Mouse (Mus musculus): ENCODE data around the gene Pidd1. TPM values are rescaled to one million over a fixed set of nuclear protein-coding genes. Genes with fewer than 3 reads are reported as not detected.
A peak's percentile ranks its signal among the peaks of the same experiment; 100 is the strongest.
"Not testable (repeated sequence)": the region's sequence is repeated elsewhere in the genome, so short reads cannot be mapped to it uniquely, and the experiment has no call there.

The Pidd1 gene
- polyA plus RNA-seq, 1 experiment: 4.8 TPM

- DNase-seq (ENCODE audit: low spot score): no peak
Observed at GRCm38 (mm10) chr7:141416144-141416841, 27.5 kb downstream of the Pidd1 start.

DNA sequence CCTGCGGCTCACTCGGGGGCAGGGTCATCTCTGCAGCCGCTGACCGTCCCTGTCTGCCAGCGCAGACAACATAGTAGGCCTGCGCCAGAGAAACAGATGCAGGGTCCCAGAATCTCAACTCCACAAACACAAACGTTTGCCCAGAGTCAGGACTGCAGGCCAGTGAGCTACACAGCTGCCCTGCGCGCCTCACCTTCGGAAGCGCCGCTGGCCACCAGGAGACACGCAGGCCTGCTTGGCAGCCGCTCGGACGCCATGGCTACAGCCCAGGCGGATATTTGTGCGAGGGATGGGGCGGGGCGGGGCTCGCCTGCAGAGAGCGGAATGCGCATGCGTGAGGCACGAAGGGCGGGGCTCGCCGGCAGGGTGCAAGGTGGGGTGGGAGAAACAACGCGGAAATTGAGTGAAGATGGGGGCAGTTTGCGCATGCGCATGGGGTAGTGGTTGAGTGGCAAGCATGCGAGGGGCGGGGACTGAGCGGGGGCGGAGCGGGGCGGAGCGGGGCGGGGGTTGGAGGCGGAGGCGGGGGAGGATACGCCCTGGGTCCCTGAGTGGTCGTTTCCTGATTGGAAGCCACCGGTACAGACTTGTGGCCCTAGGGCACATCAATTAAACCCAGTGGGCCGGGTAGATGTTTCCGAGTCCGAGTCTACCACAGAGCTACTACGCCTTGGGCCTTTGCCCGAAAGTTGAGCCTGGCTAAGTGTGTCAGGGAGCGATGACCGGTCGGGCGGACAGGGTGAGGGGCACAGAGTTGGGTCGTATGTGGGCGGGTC is 29.8 kb downstream of the Pidd1 start, which contains the start of gene Gatd1:
Gatd1 (minus strand) TSS at position 328 of the 776 bp plus-strand sequence.
- DNase-seq (ENCODE audit: low spot score): peak; percentile 96

GRCm38 (mm10) chr7:141413331-141413730 is 30.5 kb downstream of the Pidd1 start:
- DNase-seq (ENCODE audit: low spot score): no peak

- no peak for DNase-seq (ENCODE audit: low spot score)
Observed at GRCm38 (mm10) chr7:141411667-141412066, 32.2 kb downstream of the Pidd1 start.

GRCm38 (mm10) chr7:141410631-141411030 is 33.2 kb downstream of the Pidd1 start:
- no peak for DNase-seq (ENCODE audit: low spot score)

- DNase-seq (ENCODE audit: low spot score): peak; percentile 65
Observed at GRCm38 (mm10) chr7:141408833-141409232, 35.0 kb downstream of the Pidd1 start.

GRCm38 (mm10) chr7:141407670-141408069 is 36.2 kb downstream of the Pidd1 start:
- not testable (repeated sequence) for DNase-seq (ENCODE audit: low spot score)

DNA sequence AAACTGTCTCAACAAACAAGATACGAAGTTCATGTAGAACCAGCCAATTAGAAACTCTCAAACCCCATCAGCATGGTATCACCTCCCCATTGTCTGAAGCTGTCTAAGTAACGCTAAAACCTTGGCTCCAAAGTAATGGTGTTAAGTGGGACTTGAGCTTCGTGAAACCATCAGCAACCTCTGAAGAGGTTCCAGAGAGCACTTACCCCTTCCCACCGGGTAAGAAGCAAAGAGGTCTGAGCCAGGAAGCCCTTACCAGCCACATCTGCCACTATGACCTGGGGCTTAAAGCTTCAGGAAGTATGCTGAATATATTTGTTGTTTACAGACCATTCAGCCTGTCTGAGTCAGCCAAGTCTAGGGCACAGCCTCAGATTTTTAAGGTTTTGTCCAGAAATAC is 38.4 kb downstream of the Pidd1 start:
- no peak for DNase-seq (ENCODE audit: low spot score)

DNA sequence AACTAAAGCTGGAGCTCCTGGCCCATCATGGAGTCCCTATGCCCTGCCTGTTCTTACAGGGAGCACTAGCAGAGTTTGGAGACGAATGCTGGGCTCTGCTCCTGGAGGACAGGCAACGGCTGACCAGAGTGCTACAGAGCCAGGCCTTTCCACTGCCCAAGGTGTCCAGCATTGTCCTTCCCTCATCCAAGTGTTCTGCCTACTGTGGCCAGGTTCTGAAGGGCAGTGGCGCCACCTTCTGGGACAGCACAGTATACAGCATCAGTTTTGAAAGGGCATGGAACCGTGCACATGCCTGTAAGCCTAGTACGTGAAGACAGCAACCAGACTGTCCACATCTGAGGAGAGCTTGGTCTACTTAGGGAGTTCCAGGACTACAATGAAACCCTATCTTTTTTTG is 40.5 kb downstream of the Pidd1 start:
- no peak for DNase-seq (ENCODE audit: low spot score)

GRCm38 (mm10) chr7:141395348-141395747 is 48.5 kb downstream of the Pidd1 start:
- DNase-seq (ENCODE audit: low spot score): no peak

GRCm38 (mm10) chr7:141394771-141395170 is 49.1 kb downstream of the Pidd1 start:
- no peak for DNase-seq (ENCODE audit: low spot score)

DNA sequence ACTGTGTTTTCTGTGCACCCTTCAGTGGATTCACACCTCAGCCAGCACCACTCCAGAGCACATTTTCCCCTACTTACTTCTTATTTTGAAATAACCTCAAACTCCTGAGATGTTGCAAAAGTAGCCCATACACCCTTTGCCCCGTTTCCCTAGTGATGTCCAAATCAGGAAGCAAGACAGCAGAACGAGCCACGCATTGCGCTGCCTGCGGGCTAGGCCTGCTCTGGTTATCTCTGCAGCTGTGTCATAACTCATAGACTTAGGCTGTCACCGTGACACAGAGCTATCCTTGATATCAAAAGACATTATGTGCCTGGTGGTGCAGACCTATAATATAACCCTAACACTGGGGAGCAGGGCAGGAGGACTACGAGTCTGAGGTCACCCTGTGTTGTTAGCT is 49.7 kb downstream of the Pidd1 start:
- DNase-seq (ENCODE audit: low spot score): no peak

GRCm38 (mm10) chr7:141392552-141393222 is 51.1 kb downstream of the Pidd1 start:
- no peak for DNase-seq (ENCODE audit: low spot score)

DNA sequence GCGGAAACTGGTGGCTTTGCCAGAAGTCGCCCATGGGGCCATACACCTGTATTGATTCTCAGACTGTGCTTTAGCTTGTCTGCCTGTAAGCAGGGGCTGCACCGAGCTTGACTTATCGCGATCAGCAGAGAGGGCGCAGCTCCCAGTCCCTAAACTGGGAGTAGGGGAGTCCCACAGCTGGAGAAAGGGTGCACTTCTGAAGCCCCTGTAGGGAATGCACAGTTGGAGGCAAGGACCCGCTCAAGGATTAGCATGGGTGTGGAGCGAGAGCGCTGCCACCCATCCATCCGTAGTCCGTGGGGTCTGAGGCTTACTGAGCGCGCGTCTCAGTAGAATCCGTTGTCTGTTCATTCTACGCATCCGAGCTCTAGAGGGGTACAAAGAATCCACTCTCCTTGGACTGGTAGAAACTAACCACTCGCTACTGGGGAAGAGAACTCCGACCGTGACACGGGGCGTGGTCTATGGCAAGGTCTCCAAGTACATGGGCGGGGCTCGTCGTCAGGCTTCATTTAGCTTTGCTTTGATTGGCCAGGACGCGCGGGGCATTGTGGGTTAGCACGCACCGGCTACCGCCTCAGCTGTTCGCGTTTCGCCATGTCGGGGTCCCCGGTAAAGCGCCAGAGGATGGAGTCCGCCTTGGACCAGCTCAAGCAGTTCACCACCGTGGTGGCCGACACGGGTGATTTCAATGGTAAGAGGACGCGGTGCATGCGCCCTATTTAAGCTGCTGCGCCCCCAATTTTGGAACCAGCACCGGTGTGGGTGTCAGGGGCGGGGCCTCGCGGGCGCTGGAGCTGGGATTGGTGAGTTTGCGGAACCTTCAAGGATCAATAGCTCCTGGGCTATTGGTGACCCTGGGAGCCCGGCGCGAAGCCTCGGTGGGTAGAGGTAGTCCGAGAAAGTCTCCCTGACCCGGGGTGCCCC is 51.9 kb downstream of the Pidd1 start, which contains the start of gene Taldo1:
Taldo1 (plus strand) TSS at position 575 of the 927 bp plus-strand sequence.
- peak; percentile 92 for DNase-seq (ENCODE audit: low spot score)

DNA sequence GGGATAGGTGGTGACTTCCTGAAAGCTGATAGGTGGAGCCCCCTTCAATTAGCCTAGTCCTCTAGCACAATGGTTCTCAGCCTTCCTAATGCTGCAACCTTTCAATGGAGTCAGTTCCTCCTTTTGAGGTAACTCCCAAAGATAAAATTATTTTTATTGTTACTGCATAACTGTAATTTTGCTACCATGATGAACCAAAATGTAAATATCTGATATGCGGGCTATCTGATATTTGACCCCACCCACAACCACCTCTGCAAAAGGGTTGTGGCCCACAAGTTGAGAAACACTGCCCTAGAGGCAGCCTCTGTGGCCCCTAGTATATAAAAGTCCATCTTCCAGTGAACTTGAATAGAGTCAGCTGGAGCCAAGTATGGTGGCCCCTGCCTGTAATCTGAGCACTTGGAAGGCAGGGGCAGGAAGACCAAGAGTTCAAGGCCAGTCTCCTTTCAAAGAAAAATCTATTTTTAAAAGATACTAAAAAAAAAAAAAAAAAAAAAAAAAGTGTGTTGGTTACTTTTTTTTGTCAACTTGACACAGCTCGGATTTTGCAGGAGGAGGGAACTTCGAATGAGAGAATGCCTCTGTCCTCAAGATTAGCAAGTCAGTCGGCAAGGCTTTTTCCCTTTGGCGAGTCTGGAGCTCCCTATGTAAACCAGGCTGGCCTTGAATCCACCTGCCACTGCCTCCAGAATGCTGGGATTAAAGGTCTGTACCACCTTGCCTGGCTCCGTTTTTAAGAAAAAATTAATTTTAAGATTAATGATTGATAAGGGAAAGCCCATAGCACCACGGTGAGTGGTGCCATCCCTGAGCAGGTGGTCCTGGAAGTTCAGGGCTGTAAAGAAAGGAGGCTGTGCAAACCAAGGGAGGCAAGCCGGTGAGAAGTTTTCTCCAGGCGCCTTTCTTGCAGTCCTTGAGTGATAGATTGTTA is 53.2 kb downstream of the Pidd1 start:
- no peak for DNase-seq (ENCODE audit: low spot score)

- DNase-seq (ENCODE audit: low spot score): no peak
Observed at GRCm38 (mm10) chr7:141388487-141389109, 55.2 kb downstream of the Pidd1 start.

Data from urinary bladder, adult 2 months (tissue).